ENCODE assay signal across 8 mouse cellular contexts in the genomic region with DNA sequence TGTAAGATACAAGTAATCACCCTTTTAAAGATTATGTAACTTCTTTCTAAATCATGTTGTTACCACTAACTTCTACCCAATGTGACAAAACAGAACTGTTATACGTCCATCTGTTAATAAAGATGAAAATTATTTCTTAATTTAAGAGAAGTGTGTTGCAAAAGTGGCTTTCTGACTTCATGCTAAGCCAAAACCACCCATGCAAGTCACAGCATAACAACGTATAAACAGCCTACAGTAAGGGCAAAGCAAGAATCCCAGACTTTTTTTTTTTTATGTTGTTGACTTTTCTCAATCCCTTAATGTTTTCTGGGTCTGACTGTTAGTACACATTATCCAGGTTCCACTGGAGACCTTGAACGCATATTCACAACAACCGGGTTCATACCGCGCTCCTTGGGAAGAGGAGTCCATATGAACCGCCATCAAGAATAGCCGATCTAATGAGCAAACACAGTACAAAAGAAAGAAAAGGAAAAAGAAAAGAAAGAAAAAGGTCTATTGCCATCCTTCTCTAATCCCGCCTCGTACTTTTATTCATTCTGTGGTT. TPM values are rescaled to one million over a fixed set of nuclear protein-coding genes. Genes with fewer than 3 reads are reported as not detected.
DNase-seq lines count a peak whose midpoint lies in the region; ATAC-seq and TF ChIP-seq lines count a peak whose summit lies in the region.

No protein-coding gene starts in this region.

- no peaks in the 10 kb centered on the region for H3K27me3 ChIP-seq in heart, embryonic 13.5 days (replicated peaks)
- no peaks in the 10 kb centered on the region for H3K27me3 ChIP-seq in MEL (ENCODE audit: control insufficient read depth in 1 of 2, insufficient read depth in 2 of 2, low read length in 2 of 2)
- H3K27me3 ChIP-seq in forebrain, postnatal 0 days (ENCODE audit: insufficient read depth, low read length), result no peaks in the 10 kb centered on the region
- H3K27me3 ChIP-seq in liver, postnatal 0 days (ENCODE audit: insufficient read depth, low read length), result no peaks in the 10 kb centered on the region

- H3K4me2 ChIP-seq in heart, embryonic 13.5 days, result peak overlapping the region; percentile 88
- H3K4me2 ChIP-seq in forebrain, postnatal 0 days (ENCODE audit: low read depth), result peak overlapping the region; percentile 71
- H3K4me2 ChIP-seq in liver, postnatal 0 days (ENCODE audit: low read depth, low read length), result peak overlapping the region; percentile 99

- peak overlapping the region; percentile 72 for H3K4me3 ChIP-seq in heart, embryonic 13.5 days
- peak overlapping the region; percentile 78 to 86 for H3K4me3 ChIP-seq in MEL (ENCODE audit: control insufficient read depth in 1 of 2, insufficient read depth in 1 of 2, low read depth in 2 of 2, low read length in 2 of 2)
- peak overlapping the region; percentile 66 for H3K4me3 ChIP-seq in forebrain, postnatal 0 days (ENCODE audit: low read depth, low read length)
- H3K4me3 ChIP-seq in liver, postnatal 0 days (ENCODE audit: low read depth, low read length), result peak overlapping the region; percentile 62

- ATAC-seq in heart, embryonic 13.5 days (ENCODE audit: extremely low read depth, insufficient number of reproducible peaks, low FRiP score, low TSS enrichment), result no peak
- ATAC-seq in forebrain, postnatal 0 days, result no peak
- ATAC-seq in liver, postnatal 0 days, result no peak

- H3K36me3 ChIP-seq in heart, embryonic 13.5 days, result no peaks in the 10 kb centered on the region
- peaks cover 0 to 29% of the 10 kb centered on the region in 2 experiments; a peak in 2 of 4 replicates for H3K36me3 ChIP-seq in MEL (ENCODE audit: control insufficient read depth in 1 of 2, insufficient read depth in 2 of 2, low read length in 2 of 2)
- H3K36me3 ChIP-seq in forebrain, postnatal 0 days (ENCODE audit: insufficient read depth), result no peaks in the 10 kb centered on the region
- H3K36me3 ChIP-seq in liver, postnatal 0 days (replicated peaks; ENCODE audit: insufficient read depth, low read length), result no peaks in the 10 kb centered on the region

- peaks cover 3% of the 10 kb centered on the region; the same call in 1 of the 2 replicates for H3K79me2 ChIP-seq in MEL (ENCODE audit: control insufficient read depth, insufficient read depth, low read length, poor library complexity)

- no peak overlapping the region for H3K27ac ChIP-seq in heart, embryonic 13.5 days (replicated peaks)
- peak overlapping the region; percentile 51 for H3K27ac ChIP-seq in MEL (ENCODE audit: control insufficient read depth, low read depth, low read length)
- no peak overlapping the region for H3K27ac ChIP-seq in forebrain, postnatal 0 days (ENCODE audit: low read depth, low read length)
- H3K27ac ChIP-seq in liver, postnatal 0 days (ENCODE audit: low read depth), result no peak overlapping the region

- H3K4me1 ChIP-seq in heart, embryonic 13.5 days, result peaks cover 22% of the 10 kb centered on the region
- peaks cover 16 to 18% of the 10 kb centered on the region in 2 experiments for H3K4me1 ChIP-seq in MEL (ENCODE audit: control insufficient read depth in 1 of 2, insufficient read depth in 2 of 2, low read length in 2 of 2)
- H3K4me1 ChIP-seq in forebrain, postnatal 0 days (ENCODE audit: insufficient read depth), result no peaks in the 10 kb centered on the region
- peaks cover 10% of the 10 kb centered on the region for H3K4me1 ChIP-seq in liver, postnatal 0 days (ENCODE audit: insufficient read depth)

- H3K9me3 ChIP-seq in heart, embryonic 13.5 days, result no peaks in the 10 kb centered on the region
- no peaks in the 10 kb centered on the region for H3K9me3 ChIP-seq in MEL (replicated peaks; ENCODE audit: insufficient read depth, low read length)
- no peaks in the 10 kb centered on the region for H3K9me3 ChIP-seq in forebrain, postnatal 0 days (ENCODE audit: low read length)
- no peaks in the 10 kb centered on the region for H3K9me3 ChIP-seq in liver, postnatal 0 days (ENCODE audit: low read length)

- TF ChIP-seq RAD21 in MEL (IDR thresholded peaks at IDR 0.05; ENCODE audit: low read depth, low read length), result no peak

- H3K9ac ChIP-seq in heart, embryonic 13.5 days, result peak overlapping the region; percentile 81
- H3K9ac ChIP-seq in MEL (ENCODE audit: control insufficient read depth, low read depth, low read length, poor library complexity, severe bottlenecking), result peak overlapping the region; percentile 73
- no peak overlapping the region; the same call in 1 of the 2 replicates for H3K9ac ChIP-seq in forebrain, postnatal 0 days
- H3K9ac ChIP-seq in liver, postnatal 0 days (replicated peaks), result peak overlapping the region; percentile 77

- TF ChIP-seq CTCF in MEL (IDR thresholded peaks at IDR 0.05 in 2 of 3, conservative IDR thresholded peaks at IDR 0.05 in 1 of 3; ENCODE audit: control insufficient read depth in 1 of 3, insufficient read depth in 1 of 3, low read depth in 2 of 3, low read length in 3 of 3, poor library complexity in 1 of 3, severe bottlenecking in 1 of 3), result no peak
- TF ChIP-seq CTCF in forebrain, postnatal 0 days (IDR thresholded peaks at IDR 0.05; ENCODE audit: low read depth), result no peak
- TF ChIP-seq CTCF in liver, postnatal 0 days (IDR thresholded peaks at IDR 0.05; ENCODE audit: low read depth), result no peak

- WGBS in heart, embryonic 13.5 days, result 18% methylated on average over 10 of the region's 10 CpGs
- WGBS in forebrain, postnatal 0 days, result 6% methylated on average over 10 of the region's 10 CpGs
- 22% methylated on average over 10 of the region's 10 CpGs for WGBS in liver, postnatal 0 days (ENCODE audit: insufficient replicate concordance)

- no peak for DNase-seq in heart, adult 9 months (ENCODE audit: low spot score in 2 of 2)
- no peak for DNase-seq in MEL (ENCODE audit: low read depth, low spot score)
- no peak for DNase-seq in forebrain, postnatal 0 days
- no peak for DNase-seq in liver, postnatal 0 days
- DNase-seq in layer of hippocampus, adult 9-10 months (ENCODE audit: low spot score), result no peak
- no peak for DNase-seq in gastrocnemius, adult 8-10 months (ENCODE audit: low spot score in 2 of 2)
- no peak for DNase-seq in yolk sac, embryonic 10.5 days (ENCODE audit: low spot score)

- TF ChIP-seq EP300 in MEL (IDR thresholded peaks at IDR 0.05; ENCODE audit: low read depth in 1 of 2, low read length in 2 of 2), result no peak
- TF ChIP-seq EP300 in liver, postnatal 0 days (IDR thresholded peaks at IDR 0.05; ENCODE audit: low read depth), result no peak

- TF ChIP-seq POLR2A in MEL (IDR thresholded peaks at IDR 0.05; ENCODE audit: control insufficient read depth in 1 of 2, insufficient read depth in 1 of 2, low read depth in 1 of 2, low read length in 2 of 2, poor library complexity in 1 of 2), result no peak

TF ChIP-seq in MEL, 35 proteins besides CTCF, POLR2A, EP300 and RAD21 (continues in another document):
- TF ChIP-seq MXI1 (IDR thresholded peaks at IDR 0.05; ENCODE audit: low read depth, low read length) (peak; percentile 20), USF2 (IDR thresholded peaks at IDR 0.05; ENCODE audit: borderline replicate concordance in 1 of 2, insufficient read depth in 1 of 2, low read depth in 1 of 2, low read length in 2 of 2) (no peak), MEF2A (IDR thresholded peaks at IDR 0.05; ENCODE audit: extremely low read depth, insufficient replicate concordance, low read depth, low read length, poor library complexity, severe bottlenecking) (no peak), CHD1 (IDR thresholded peaks at IDR 0.05; ENCODE audit: low read depth, low read length) (no peak), GABPA (IDR thresholded peaks at IDR 0.05; ENCODE audit: low read depth, low read length) (no peak)

RNA-seq across cellular contexts. Expression of gene Napepld, which starts 0.8 kb away (rescaled TPM):
- 4.2 and 4.7 TPM in 2 replicates for polyA plus RNA-seq in heart, embryonic 13.5 days (2015; fragmentation: Nextera tagmentation; extraction: Ambion mirVana)
- total RNA-seq in MEL (2012; rRNA removed), result 1.5 and 1.9 TPM in 2 replicates
- polyA plus RNA-seq in MEL (2012; ENCODE audit: insufficient read depth in 1 of 2, insufficient read length in 2 of 2, low read depth in 1 of 2, low replicate concordance in 2 of 2, missing spikeins in 1 of 2), result 1 to 10 TPM in 1 of 2 experiments, not detected in 1; 3.0 TPM
- total RNA-seq in forebrain, postnatal 0 days (2014; rRNA removed), result 2.7 and 3.7 TPM in 2 replicates
- polyA plus RNA-seq in forebrain, postnatal 0 days (2015; fragmentation: Nextera tagmentation; extraction: Ambion mirVana), result 1.1 TPM in 2 replicates
- polyA plus RNA-seq in liver, postnatal 0 days (2015; fragmentation: Nextera tagmentation; extraction: Ambion mirVana), result 0.53 and 0.70 TPM in 2 replicates
- 10 to 100 TPM in 2 of 4 experiments, 1 to 10 TPM in 2; 8.3 to 10.4 (median 9.4) TPM for total RNA-seq in gastrocnemius, adult 8-10 months (2022)

RNA-seq across cellular contexts. Expression of gene Pmpcb, which starts 36.6 kb away (rescaled TPM):
- polyA plus RNA-seq in heart, embryonic 13.5 days (2015; fragmentation: Nextera tagmentation; extraction: Ambion mirVana), result 131 and 149 TPM in 2 replicates
- total RNA-seq in MEL (2012; rRNA removed), result 162 and 169 TPM in 2 replicates
- polyA plus RNA-seq in MEL (2012; ENCODE audit: insufficient read depth in 1 of 2, insufficient read length in 2 of 2, low read depth in 1 of 2, low replicate concordance in 2 of 2, missing spikeins in 1 of 2), result 100 to 1,000 TPM; 172 to 265 TPM
- 94.9 and 102 TPM in 2 replicates for total RNA-seq in forebrain, postnatal 0 days (2014; rRNA removed)
- 64.7 and 68.6 TPM in 2 replicates for polyA plus RNA-seq in forebrain, postnatal 0 days (2015; fragmentation: Nextera tagmentation; extraction: Ambion mirVana)
- 43.6 and 45.9 TPM in 2 replicates for polyA plus RNA-seq in liver, postnatal 0 days (2015; fragmentation: Nextera tagmentation; extraction: Ambion mirVana)
- total RNA-seq in gastrocnemius, adult 8-10 months (2022), result 100 to 1,000 TPM in 2 of 4 experiments, 10 to 100 TPM in 2; 92.6 to 114 (median 104) TPM

RNA-seq across cellular contexts. Expression of gene Armc10, which starts 54.7 kb away (rescaled TPM):
- 20.4 and 21.9 TPM in 2 replicates for polyA plus RNA-seq in heart, embryonic 13.5 days (2015; fragmentation: Nextera tagmentation; extraction: Ambion mirVana)
- total RNA-seq in MEL (2012; rRNA removed), result 57.5 and 60.4 TPM in 2 replicates
- polyA plus RNA-seq in MEL (2012; ENCODE audit: insufficient read depth in 1 of 2, insufficient read length in 2 of 2, low read depth in 1 of 2, low replicate concordance in 2 of 2, missing spikeins in 1 of 2), result 100 to 1,000 TPM in 1 of 2 experiments, 10 to 100 TPM in 1; 52.2 to 152 TPM
- total RNA-seq in forebrain, postnatal 0 days (2014; rRNA removed), result 108 and 118 TPM in 2 replicates
- 48.8 and 51.0 TPM in 2 replicates for polyA plus RNA-seq in forebrain, postnatal 0 days (2015; fragmentation: Nextera tagmentation; extraction: Ambion mirVana)
- 7.4 TPM in 2 replicates for polyA plus RNA-seq in liver, postnatal 0 days (2015; fragmentation: Nextera tagmentation; extraction: Ambion mirVana)
- 1 to 10 TPM; 3.5 to 4.2 (median 3.9) TPM for total RNA-seq in gastrocnemius, adult 8-10 months (2022)

RNA-seq across cellular contexts. Expression of gene Fbxl13, which starts 54.9 kb away (rescaled TPM):
- polyA plus RNA-seq in heart, embryonic 13.5 days (2015; fragmentation: Nextera tagmentation; extraction: Ambion mirVana), result 0.07 and 0.13 TPM in 2 replicates
- total RNA-seq in MEL (2012; rRNA removed), result 0.13 and 0.23 TPM in 2 replicates
- polyA plus RNA-seq in MEL (2012; ENCODE audit: insufficient read depth in 1 of 2, insufficient read length in 2 of 2, low read depth in 1 of 2, low replicate concordance in 2 of 2, missing spikeins in 1 of 2), result under 1 TPM in 1 of 2 experiments, not detected in 1; 0.13 TPM
- 0.29 and 0.46 TPM in 2 replicates for total RNA-seq in forebrain, postnatal 0 days (2014; rRNA removed)
- 0.43 and 0.46 TPM in 2 replicates for polyA plus RNA-seq in forebrain, postnatal 0 days (2015; fragmentation: Nextera tagmentation; extraction: Ambion mirVana)
- polyA plus RNA-seq in liver, postnatal 0 days (2015; fragmentation: Nextera tagmentation; extraction: Ambion mirVana), result 0.05 and 0.09 TPM in 2 replicates
- total RNA-seq in gastrocnemius, adult 8-10 months (2022), result not detected
